Mouse (Mus musculus): ENCODE results near the gene Cntnap2.

- TF ChIP-seq CTCF (IDR thresholded peaks at IDR 0.05) = no peak
- TF ChIP-seq POLR2A (IDR thresholded peaks at IDR 0.05; ENCODE audit: insufficient read depth, low read depth, low read length) = no peak
Observed at GRCm38 (mm10) chr6:45290154-45290553, 231.0 kb downstream of the Cntnap2 start.

Data from heart, adult 2 months (tissue).